Mouse (Mus musculus): ENCODE measurements around the gene Wdr63.
"Not testable (repeated sequence)": the region's sequence is repeated elsewhere in the genome, so short reads cannot be mapped to it uniquely, and the experiment has no call there.

Wdr63 gene

GRCm38 (mm10) chr3:146010751-146011150 is 97.2 kb downstream of the Wdr63 start:
- no peak for DNase-seq (ENCODE audit: low spot score in 2 of 2)

- DNase-seq (ENCODE audit: low spot score in 2 of 2), result no peak
Observed at GRCm38 (mm10) chr3:146009859-146010645, 97.9 kb downstream of the Wdr63 start.

- no peak for DNase-seq (ENCODE audit: low spot score in 2 of 2)
Observed at GRCm38 (mm10) chr3:146007872-146008271, 100.1 kb downstream of the Wdr63 start.

- DNase-seq (ENCODE audit: low spot score in 2 of 2), result no peak
Observed at GRCm38 (mm10) chr3:146004347-146005051, 103.4 kb downstream of the Wdr63 start.

GRCm38 (mm10) chr3:145996539-145996938 is 111.4 kb downstream of the Wdr63 start:
- DNase-seq (ENCODE audit: low spot score in 2 of 2), result not testable (repeated sequence)

GRCm38 (mm10) chr3:145995489-145995888 is 112.4 kb downstream of the Wdr63 start:
- DNase-seq (ENCODE audit: low spot score in 2 of 2), result no peak

- DNase-seq (ENCODE audit: low spot score in 2 of 2), result no peak
Observed at GRCm38 (mm10) chr3:145993481-145994201, 114.3 kb downstream of the Wdr63 start.

GRCm38 (mm10) chr3:145992796-145993195 is 115.1 kb downstream of the Wdr63 start:
- no peak for DNase-seq (ENCODE audit: low spot score in 2 of 2)

- no peak for DNase-seq (ENCODE audit: low spot score in 2 of 2)
Observed at GRCm38 (mm10) chr3:145991976-145992730, 115.8 kb downstream of the Wdr63 start.

- no peak for DNase-seq (ENCODE audit: low spot score in 2 of 2)
Observed at GRCm38 (mm10) chr3:145991130-145991529, 116.8 kb downstream of the Wdr63 start.
